Mouse (Mus musculus): ENCODE data around the gene Ppp1r1b.

GRCm38 (mm10) chr11:98328371-98329069 lies 19.7 kb upstream of the Ppp1r1b start:
- no peak for TF ChIP-seq RCOR1 (conservative IDR thresholded peaks at IDR 0.05; ENCODE audit: low read depth, low read length)
- no peak for TF ChIP-seq MYC (IDR thresholded peaks at IDR 0.05; ENCODE audit: low read depth, low read length)
- TF ChIP-seq HCFC1 (IDR thresholded peaks at IDR 0.05; ENCODE audit: low read depth, low read length): no peak
- TF ChIP-seq ZKSCAN1 (IDR thresholded peaks at IDR 0.05; ENCODE audit: borderline replicate concordance, low read depth, low read length): no peak
- TF ChIP-seq MAX (IDR thresholded peaks at IDR 0.05; ENCODE audit: low read length): no peak
- TF ChIP-seq CTCF (conservative IDR thresholded peaks at IDR 0.05 in 1 of 2, IDR thresholded peaks at IDR 0.05 in 1 of 2; ENCODE audit: low read depth in 2 of 2, low read length in 2 of 2): no peak
- no peak for TF ChIP-seq ZNF384 (IDR thresholded peaks at IDR 0.05; ENCODE audit: low read depth, low read length)
- TF ChIP-seq POLR2A (IDR thresholded peaks at IDR 0.05; ENCODE audit: low read depth, low read length): no peak
- TF ChIP-seq NRF1 (IDR thresholded peaks at IDR 0.05; ENCODE audit: low read depth, low read length): no peak
- no peak for TF ChIP-seq EP300 (IDR thresholded peaks at IDR 0.05; ENCODE audit: low read length)
- TF ChIP-seq JUND (conservative IDR thresholded peaks at IDR 0.05; ENCODE audit: low read depth, low read length): no peak
- TF ChIP-seq SMC3 (IDR thresholded peaks at IDR 0.05; ENCODE audit: low read depth, low read length): no peak
- TF ChIP-seq GABPA (IDR thresholded peaks at IDR 0.05; ENCODE audit: insufficient replicate concordance, low read depth, low read length): no peak

Measured in CH12.LX (cell line).